Comparison of ENCODE assay signal across 11 mouse cellular contexts in the genomic region with DNA sequence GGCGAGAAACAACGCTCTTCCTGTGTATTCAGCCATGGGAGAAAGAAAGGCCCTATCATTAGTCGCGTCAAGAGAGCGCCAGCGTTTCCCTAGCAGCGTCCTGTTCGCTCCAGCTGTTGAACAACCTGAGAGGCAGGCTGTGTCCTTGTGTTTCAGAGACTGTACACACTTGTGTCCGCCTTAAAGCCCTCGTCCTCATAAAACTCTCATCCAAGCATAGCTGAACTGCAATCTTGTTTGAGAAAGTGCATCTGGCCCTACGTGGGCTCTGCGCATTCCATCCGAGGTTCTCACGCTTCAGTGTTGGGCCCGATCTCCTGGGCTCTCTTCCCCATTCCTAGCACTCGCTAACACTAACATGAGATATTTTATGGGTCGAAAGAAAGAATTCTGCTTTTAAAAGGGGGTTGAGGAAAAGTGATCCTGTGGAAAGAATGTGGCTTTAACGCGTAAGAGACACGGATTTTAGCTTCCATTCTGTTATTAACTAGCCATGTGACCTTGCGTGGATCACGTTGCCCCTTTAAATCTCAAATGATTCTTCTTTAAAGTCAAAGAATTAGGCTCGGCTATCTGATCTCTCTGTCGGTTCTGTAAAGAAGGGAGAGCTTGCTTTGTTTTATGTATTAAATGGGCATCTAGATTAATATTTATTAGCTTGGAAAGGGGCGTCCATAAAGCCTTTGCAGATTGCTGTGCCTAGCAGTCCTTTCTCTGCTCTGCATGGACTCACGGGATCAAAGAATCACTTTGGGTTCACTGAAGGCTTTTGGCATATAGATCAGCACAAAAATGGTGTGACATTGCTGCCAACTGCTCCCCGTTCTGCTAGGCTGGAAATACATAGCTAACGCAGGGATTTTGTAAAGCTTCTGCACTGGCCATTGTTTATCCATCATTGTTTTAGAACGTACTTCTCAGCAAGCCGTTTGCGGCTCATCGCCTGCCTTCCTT.
DNase-seq lines count a peak whose midpoint lies in the region; ATAC-seq and TF ChIP-seq lines count a peak whose summit lies in the region.
"Had no signal": no experiment of that assay in that cellular context is flagged by ENCODE, and none has a peak within 500 bp of the region (broad histone marks: within the 10 kb centered on the region; RNA-seq: fewer than 3 reads in every experiment).

No protein-coding gene starts in this region.

- ATAC-seq in embryonic facial prominence, embryonic 15.5 days (ENCODE audit: insufficient number of reproducible peaks, low FRiP score, low TSS enrichment, low read depth) = no peak; the same call in 1 of the 2 replicates
- no peak; the same call in 1 of the 2 replicates for ATAC-seq in hindbrain, embryonic 14.5 days (ENCODE audit: low FRiP score)
- no peak for ATAC-seq in midbrain, embryonic 16.5 days
- ATAC-seq in megakaryocyte, adult 5-6 weeks (ENCODE audit: poor library complexity, severe bottlenecking) = no peak

- no peak overlapping the region for H3K27ac ChIP-seq in layer of hippocampus, adult 2 months
- H3K27ac ChIP-seq in embryonic facial prominence, embryonic 15.5 days (replicated peaks) = no peak overlapping the region
- peak overlapping the region; percentile 75 for H3K27ac ChIP-seq in hindbrain, embryonic 14.5 days
- peak overlapping the region; percentile 57 for H3K27ac ChIP-seq in midbrain, embryonic 16.5 days (ENCODE audit: low read length)

- TF ChIP-seq CTCF in layer of hippocampus, adult 2 months (conservative IDR thresholded peaks at IDR 0.05) = no peak

- H3K27me3 ChIP-seq in embryonic facial prominence, embryonic 15.5 days = no peaks in the 10 kb centered on the region
- no peaks in the 10 kb centered on the region for H3K27me3 ChIP-seq in hindbrain, embryonic 14.5 days (ENCODE audit: control insufficient read depth, insufficient read depth, low read length)
- H3K27me3 ChIP-seq in midbrain, embryonic 16.5 days (ENCODE audit: control insufficient read depth, insufficient read depth, low read depth, low read length) = no peaks in the 10 kb centered on the region

- H3K36me3 ChIP-seq in embryonic facial prominence, embryonic 15.5 days = no peaks in the 10 kb centered on the region
- no peaks in the 10 kb centered on the region for H3K36me3 ChIP-seq in hindbrain, embryonic 14.5 days (replicated peaks; ENCODE audit: control insufficient read depth, insufficient read depth)
- no peaks in the 10 kb centered on the region for H3K36me3 ChIP-seq in midbrain, embryonic 16.5 days (ENCODE audit: control insufficient read depth, insufficient read depth, low read length)

- no peak overlapping the region for H3K9ac ChIP-seq in embryonic facial prominence, embryonic 15.5 days
- H3K9ac ChIP-seq in hindbrain, embryonic 14.5 days = peak overlapping the region; percentile 53
- peak overlapping the region; percentile 36 for H3K9ac ChIP-seq in midbrain, embryonic 16.5 days (ENCODE audit: low read depth, low read length)

- H3K9me3 ChIP-seq in embryonic facial prominence, embryonic 15.5 days (replicated peaks) = no peaks in the 10 kb centered on the region
- H3K9me3 ChIP-seq in hindbrain, embryonic 14.5 days (ENCODE audit: control insufficient read depth, low read length) = no peaks in the 10 kb centered on the region
- H3K9me3 ChIP-seq in midbrain, embryonic 16.5 days (replicated peaks; ENCODE audit: control insufficient read depth, low read length, poor library complexity, severe bottlenecking) = no peaks in the 10 kb centered on the region

- DNase-seq in layer of hippocampus, adult 2 months (ENCODE audit: low spot score in 2 of 2) = no peak
- DNase-seq in layer of hippocampus, adult 9-10 months (ENCODE audit: low spot score) = no peak
- peak; percentile 69 for DNase-seq in hindbrain, embryonic 14.5 days (ENCODE audit: low spot score)
- no peak for DNase-seq in cerebellum, adult 18-20 months
- no peak for DNase-seq in left cerebral cortex, postnatal 25 days (ENCODE audit: low spot score in 2 of 2)
- DNase-seq: adrenal gland, postnatal 14 days had no signal

- intact Hi-C loops in left cerebral cortex, postnatal 25 days (cut with DNase I) = no loop called here

- peak overlapping the region; percentile 6; the same call in 1 of the 2 replicates for H3K4me2 ChIP-seq in embryonic facial prominence, embryonic 15.5 days (replicated peaks)
- peak overlapping the region; percentile 42 for H3K4me2 ChIP-seq in hindbrain, embryonic 14.5 days (replicated peaks)
- peak overlapping the region; percentile 46 for H3K4me2 ChIP-seq in midbrain, embryonic 16.5 days (ENCODE audit: low read length)
- H3K4me2 ChIP-seq: heart, embryonic 11.5 days had no signal

- peak overlapping the region; percentile 1 for H3K4me3 ChIP-seq in layer of hippocampus, adult 2 months
- H3K4me3 ChIP-seq in embryonic facial prominence, embryonic 15.5 days (replicated peaks) = no peak overlapping the region
- H3K4me3 ChIP-seq in hindbrain, embryonic 14.5 days (replicated peaks; ENCODE audit: low read length) = peak overlapping the region; percentile 8; the same call in 1 of the 2 replicates
- peak overlapping the region; percentile 16; the same call in 1 of the 2 replicates for H3K4me3 ChIP-seq in midbrain, embryonic 16.5 days (ENCODE audit: low read depth, low read length)
- H3K4me3 ChIP-seq: myocyte had no signal

- 62% methylated on average over 32 of the region's 32 CpGs for whole genome bisulfite sequencing in embryonic facial prominence, embryonic 15.5 days
- WGBS in hindbrain, embryonic 14.5 days = 25% methylated on average over 32 of the region's 32 CpGs
- 20% methylated on average over 32 of the region's 32 CpGs for WGBS in midbrain, embryonic 16.5 days

- H3K4me1 ChIP-seq in embryonic facial prominence, embryonic 15.5 days = no peaks in the 10 kb centered on the region
- peaks cover 23% of the 10 kb centered on the region for H3K4me1 ChIP-seq in hindbrain, embryonic 14.5 days (replicated peaks; ENCODE audit: control insufficient read depth, insufficient read depth, low read length)
- H3K4me1 ChIP-seq in midbrain, embryonic 16.5 days (ENCODE audit: control insufficient read depth, insufficient read depth, low read length) = peaks cover 18% of the 10 kb centered on the region

Comparison
In these comparisons a context has a peak if more than half of its experiments do, and no peak if none do; other contexts are left out.
1. H3K27ac ChIP-seq: peak in hindbrain, embryonic 14.5 days (single experiment) and midbrain, embryonic 16.5 days (single experiment); none in layer of hippocampus, adult 2 months (single experiment) and embryonic facial prominence, embryonic 15.5 days (single experiment).
2. Peak in every context shown above with its lines, with median percentiles within 50 percentile points of each other: H3K4me2 ChIP-seq.